Mouse (Mus musculus) cerebellum, adult 9-10 months (tissue): Measurements from ENCODE around the gene Ube3c.
"Not testable (repeated sequence)": the region's sequence is repeated elsewhere in the genome, so short reads cannot be mapped to it uniquely, and the experiment has no call there.

Experiments used
- DNase-seq: peaks from one replicate; pipeline ENCODE4 v3.0.0; 2022

Gene Ube3c

GRCm38 (mm10) chr5:29568848-29569377 lies at the start of gene Ube3c:
Gene Ube3c (plus strand): TSS chr5:29569242.
- DNase-seq = peak; percentile 98

- no peak for DNase-seq
These were observed 8.9 kb upstream of the Ube3c start for GRCm38 (mm10) chr5:29560111-29560510.

- no peak for DNase-seq
These were observed 8.4 kb upstream of the Ube3c start for GRCm38 (mm10) chr5:29560667-29561066.

- no peak for DNase-seq
These were observed 587 bp downstream of the Ube3c start for GRCm38 (mm10) chr5:29569378-29570280.

- DNase-seq = not testable (repeated sequence)
These were observed 5.2 kb downstream of the Ube3c start for GRCm38 (mm10) chr5:29574286-29574685.

- no peak for DNase-seq
These were observed 6.0 kb downstream of the Ube3c start for GRCm38 (mm10) chr5:29575085-29575484.

- no peak for DNase-seq
These were observed 9.0 kb downstream of the Ube3c start for GRCm38 (mm10) chr5:29577795-29578631.

- no peak for DNase-seq
These were observed 15.0 kb downstream of the Ube3c start for GRCm38 (mm10) chr5:29583880-29584595.

GRCm38 (mm10) chr5:29592161-29592560 lies 23.1 kb downstream of the Ube3c start:
- DNase-seq = not testable (repeated sequence)

GRCm38 (mm10) chr5:29606546-29606945 lies 37.5 kb downstream of the Ube3c start:
- no peak for DNase-seq

- DNase-seq = no peak
These were observed 56.6 kb downstream of the Ube3c start for GRCm38 (mm10) chr5:29625610-29626009.

GRCm38 (mm10) chr5:29629941-29630340 lies 60.9 kb downstream of the Ube3c start:
- DNase-seq = no peak

GRCm38 (mm10) chr5:29631711-29632110 lies 62.7 kb downstream of the Ube3c start:
- DNase-seq = no peak

GRCm38 (mm10) chr5:29636298-29636697 lies 67.3 kb downstream of the Ube3c start:
- DNase-seq = no peak

GRCm38 (mm10) chr5:29636884-29637283 lies 67.8 kb downstream of the Ube3c start:
- no peak for DNase-seq

GRCm38 (mm10) chr5:29641124-29641884 lies 72.3 kb downstream of the Ube3c start:
- no peak for DNase-seq

GRCm38 (mm10) chr5:29651696-29652095 lies 82.7 kb downstream of the Ube3c start:
- DNase-seq = no peak

- DNase-seq = no peak
These were observed 88.7 kb downstream of the Ube3c start for GRCm38 (mm10) chr5:29657590-29658339.

- not testable (repeated sequence) for DNase-seq
These were observed 92.2 kb downstream of the Ube3c start for GRCm38 (mm10) chr5:29661246-29661645.

- no peak for DNase-seq
These were observed 96.3 kb downstream of the Ube3c start for GRCm38 (mm10) chr5:29665391-29665790.

- no peak for DNase-seq
These were observed 103.5 kb downstream of the Ube3c start for GRCm38 (mm10) chr5:29672551-29672950.
